ENCODE assay signal across 16 mouse cellular contexts in genomic region chr13:83741591-83742021, GRCm38 (mm10).
A peak's percentile ranks its signal among the peaks of the same experiment; 100 is the strongest.
DNase-seq lines count a peak whose midpoint lies in the region; ATAC-seq and TF ChIP-seq lines count a peak whose summit lies in the region.
"Had no signal": no experiment of that assay in that cellular context is flagged by ENCODE, and none has a peak within 500 bp of the region (broad histone marks: within the 10 kb centered on the region; RNA-seq: fewer than 3 reads in every experiment).

No protein-coding gene starts in this region.

- H3K36me3 ChIP-seq in forebrain, postnatal 0 days (ENCODE audit: insufficient read depth), result peaks cover 21% of the 10 kb centered on the region
- no peaks in the 10 kb centered on the region for H3K36me3 ChIP-seq in midbrain, embryonic 16.5 days (ENCODE audit: control insufficient read depth, insufficient read depth, low read length)
- no peaks in the 10 kb centered on the region for H3K36me3 ChIP-seq in liver, embryonic 11.5 days (ENCODE audit: control insufficient read depth, insufficient read depth, low read length)
- H3K36me3 ChIP-seq: embryonic facial prominence, embryonic 13.5 days; limb, embryonic 13.5 days had no signal

- no peak for TF ChIP-seq CTCF in cerebellum, adult 2 months (IDR thresholded peaks at IDR 0.05; ENCODE audit: borderline replicate concordance, insufficient read depth, low read depth, low read length)
- no peak for TF ChIP-seq CTCF in forebrain, postnatal 0 days (IDR thresholded peaks at IDR 0.05; ENCODE audit: low read depth)

- H3K27ac ChIP-seq in cerebellum, adult 2 months (ENCODE audit: insufficient read depth, low read length), result peak overlapping the region; percentile 60; the same call in 1 of the 2 replicates
- H3K27ac ChIP-seq in forebrain, postnatal 0 days (ENCODE audit: low read depth, low read length), result peak overlapping the region; percentile 98
- H3K27ac ChIP-seq in midbrain, embryonic 16.5 days (ENCODE audit: low read length), result peak overlapping the region; percentile 67
- no peak overlapping the region for H3K27ac ChIP-seq in liver, embryonic 11.5 days (ENCODE audit: low read depth, low read length)
- H3K27ac ChIP-seq: embryonic facial prominence, embryonic 13.5 days; limb, embryonic 13.5 days had no signal

- no peak overlapping the region for H3K4me3 ChIP-seq in cerebellum, adult 2 months (replicated peaks; ENCODE audit: insufficient read depth, low read depth, low read length)
- peak overlapping the region; percentile 48 for H3K4me3 ChIP-seq in forebrain, postnatal 0 days (ENCODE audit: low read depth, low read length)
- peak overlapping the region; percentile 54 for H3K4me3 ChIP-seq in midbrain, embryonic 16.5 days (ENCODE audit: low read depth, low read length)
- H3K4me3 ChIP-seq in liver, embryonic 11.5 days (ENCODE audit: low read depth, low read length), result no peak overlapping the region
- H3K4me3 ChIP-seq: embryonic facial prominence, embryonic 13.5 days; limb, embryonic 13.5 days; myocyte had no signal

- peak; percentile 29 to 38 for DNase-seq in cerebellum, adult 2 months
- DNase-seq in cerebellum, adult 9-10 months, result no peak
- DNase-seq in embryo, embryonic 10 days (ENCODE audit: low spot score), result peak; percentile 65
- peak; percentile 81 for DNase-seq in forebrain, postnatal 0 days
- no peak for DNase-seq in adrenal gland, postnatal 14 days
- DNase-seq in frontal cortex, postnatal 10 days (ENCODE audit: low spot score in 2 of 2), result no peak
- no peak for DNase-seq in liver, embryonic 11.5 days (ENCODE audit: low spot score)
- DNase-seq: adrenal gland, postnatal 10 days; gastrocnemius, postnatal 10 days; heart, postnatal 10 days; kidney, postnatal 4 days; lung, postnatal 10 days had no signal

- peaks cover 5% of the 10 kb centered on the region; the same call in 1 of the 2 replicates for H3K4me1 ChIP-seq in cerebellum, adult 2 months (ENCODE audit: control insufficient read depth, insufficient read depth, low read length)
- no peaks in the 10 kb centered on the region for H3K4me1 ChIP-seq in forebrain, postnatal 0 days (ENCODE audit: insufficient read depth)
- H3K4me1 ChIP-seq in midbrain, embryonic 16.5 days (ENCODE audit: control insufficient read depth, insufficient read depth, low read length), result peaks cover 24% of the 10 kb centered on the region
- H3K4me1 ChIP-seq in liver, embryonic 11.5 days (replicated peaks; ENCODE audit: control insufficient read depth, insufficient read depth, low read length), result no peaks in the 10 kb centered on the region
- H3K4me1 ChIP-seq: embryonic facial prominence, embryonic 13.5 days had no signal

- H3K27me3 ChIP-seq in cerebellum, adult 2 months (ENCODE audit: control insufficient read depth, insufficient read depth, low read length), result no peaks in the 10 kb centered on the region
- no peaks in the 10 kb centered on the region for H3K27me3 ChIP-seq in forebrain, postnatal 0 days (ENCODE audit: insufficient read depth, low read length)
- H3K27me3 ChIP-seq in midbrain, embryonic 16.5 days (ENCODE audit: control insufficient read depth, insufficient read depth, low read depth, low read length), result no peaks in the 10 kb centered on the region
- peaks cover 74% of the 10 kb centered on the region for H3K27me3 ChIP-seq in liver, embryonic 11.5 days (replicated peaks; ENCODE audit: control insufficient read depth, insufficient read depth, low read length)

- H3K4me2 ChIP-seq in forebrain, postnatal 0 days (ENCODE audit: low read depth), result peak overlapping the region; percentile 71
- peak overlapping the region; percentile 57 for H3K4me2 ChIP-seq in midbrain, embryonic 16.5 days (ENCODE audit: low read length)
- H3K4me2 ChIP-seq in liver, embryonic 11.5 days, result no peak overlapping the region
- H3K4me2 ChIP-seq: embryonic facial prominence, embryonic 13.5 days; limb, embryonic 13.5 days had no signal

- H3K9ac ChIP-seq in forebrain, postnatal 0 days, result peak overlapping the region; percentile 100
- H3K9ac ChIP-seq in midbrain, embryonic 16.5 days (ENCODE audit: low read depth, low read length), result peak overlapping the region; percentile 45
- no peak overlapping the region for H3K9ac ChIP-seq in liver, embryonic 11.5 days (ENCODE audit: low read depth, low read length)
- H3K9ac ChIP-seq: embryonic facial prominence, embryonic 13.5 days; limb, embryonic 13.5 days had no signal

- H3K9me3 ChIP-seq in forebrain, postnatal 0 days (ENCODE audit: low read length), result no peaks in the 10 kb centered on the region
- no peaks in the 10 kb centered on the region for H3K9me3 ChIP-seq in midbrain, embryonic 16.5 days (replicated peaks; ENCODE audit: control insufficient read depth, low read length, poor library complexity, severe bottlenecking)
- H3K9me3 ChIP-seq in liver, embryonic 11.5 days (ENCODE audit: control insufficient read depth, low read length), result no peaks in the 10 kb centered on the region
- H3K9me3 ChIP-seq: embryonic facial prominence, embryonic 13.5 days; limb, embryonic 13.5 days had no signal

- ATAC-seq in forebrain, postnatal 0 days, result no peak
- ATAC-seq in midbrain, embryonic 16.5 days, result no peak
- ATAC-seq in liver, embryonic 11.5 days (replicated peaks; ENCODE audit: low FRiP score), result no peak

- TF ChIP-seq POLR2A in cerebellum, adult 2 months (IDR thresholded peaks at IDR 0.05; ENCODE audit: borderline replicate concordance, insufficient read depth, low read length), result no peak

- 10% methylated on average over 7 of the region's 7 CpGs for WGBS in cerebellum, adult 2 months
- 5% methylated on average over 7 of the region's 7 CpGs for WGBS in forebrain, postnatal 0 days
- 10% methylated on average over 7 of the region's 7 CpGs for WGBS in midbrain, embryonic 16.5 days
- 60% methylated on average over 7 of the region's 7 CpGs for WGBS in liver, embryonic 11.5 days

Comparison
In these comparisons a context has a peak if more than half of its experiments do, and no peak if none do; other contexts are left out.
1. DNase-seq: peak in cerebellum, adult 2 months (2 of 2), embryo, embryonic 10 days (single experiment) and forebrain, postnatal 0 days (single experiment); none in cerebellum, adult 9-10 months (single experiment), adrenal gland, postnatal 14 days (single experiment), frontal cortex, postnatal 10 days (0 of 2) and liver, embryonic 11.5 days (single experiment).
2. H3K4me3 ChIP-seq: peak in forebrain, postnatal 0 days (single experiment) and midbrain, embryonic 16.5 days (single experiment); none in cerebellum, adult 2 months (single experiment) and liver, embryonic 11.5 days (single experiment).